Mouse (Mus musculus) lung, adult 2 months (tissue): ENCODE data around the gene Mark3.

ENCODE experiments used
- CTCF ChIP-seq: fragments of 200-500 bp; IDR thresholded peaks from 2 replicates; pipeline ENCODE4 v1.5.1; 2011; ENCODE audit warnings: mild to moderate bottlenecking, low read length, control low read depth; ENCODE audit not compliant: insufficient read depth
- POLR2A ChIP-seq: fragments of 200-500 bp; IDR thresholded peaks from 2 replicates; pipeline ENCODE4 v1.6.1; 2011; ENCODE audit warnings: low read depth, mild to moderate bottlenecking, control low read depth, low read length, borderline replicate concordance; ENCODE audit errors: extremely low read depth

DNA sequence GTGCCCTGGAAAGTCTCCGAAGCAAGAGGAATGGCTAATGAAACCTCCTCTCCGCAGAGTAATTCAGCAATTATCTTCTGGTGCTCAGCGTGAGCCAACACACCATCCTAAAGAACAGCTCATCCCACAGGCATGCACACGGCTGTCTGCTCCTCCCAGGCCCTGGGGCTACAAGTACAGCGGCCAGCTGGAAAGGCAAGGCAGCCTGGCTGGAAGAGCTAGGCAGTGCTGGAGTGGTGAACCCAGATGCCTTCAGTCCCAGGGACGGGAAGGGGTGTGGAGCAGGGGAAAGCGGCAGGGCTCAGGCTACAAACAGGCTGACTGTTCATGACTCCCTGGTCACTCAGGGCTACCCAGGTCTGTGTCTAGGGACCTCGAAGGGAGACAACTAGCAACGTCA is 130.3 kb downstream of the Mark3 start:
- no peak for TF ChIP-seq CTCF
- TF ChIP-seq POLR2A = peak; percentile 47; the same call in 1 of the 2 replicates
